Comparison of ENCODE assay signal across 8 mouse cellular contexts in genomic region chr7:24300771-24301282, GRCm38 (mm10). TPM values are rescaled to one million over a fixed set of nuclear protein-coding genes. Genes with fewer than 3 reads are reported as not detected.
DNase-seq lines count a peak whose midpoint lies in the region; ATAC-seq lines count a peak whose summit lies in the region.

Gene Zfp61, minus strand, starts transcription at chr7:24301232.

- peak within 1 kb of the TSS; percentile 87 for H3K9ac ChIP-seq in forebrain, embryonic 15.5 days (replicated peaks)
- peak within 1 kb of the TSS; percentile 65 for H3K9ac ChIP-seq in limb, embryonic 11.5 days (ENCODE audit: low read length)
- H3K9ac ChIP-seq in midbrain, embryonic 12.5 days (replicated peaks): peak within 1 kb of the TSS; percentile 40

- no peaks in the 10 kb centered on the region for H3K9me3 ChIP-seq in forebrain, embryonic 15.5 days
- peaks cover 3% of the 10 kb centered on the region; the same call in 1 of the 2 replicates for H3K9me3 ChIP-seq in limb, embryonic 11.5 days (ENCODE audit: control insufficient read depth, low read length)
- H3K9me3 ChIP-seq in midbrain, embryonic 12.5 days: no peaks in the 10 kb centered on the region

- peaks cover 26% of the 10 kb centered on the region for H3K4me1 ChIP-seq in forebrain, embryonic 15.5 days
- H3K4me1 ChIP-seq in limb, embryonic 11.5 days (ENCODE audit: control insufficient read depth, insufficient read depth, low read length): no peaks in the 10 kb centered on the region
- peaks cover 14% of the 10 kb centered on the region for H3K4me1 ChIP-seq in midbrain, embryonic 12.5 days

- WGBS in forebrain, embryonic 15.5 days: under 1% methylated on average over 13 of the region's 13 CpGs
- 2% methylated on average over 13 of the region's 13 CpGs for WGBS in limb, embryonic 11.5 days
- 1% methylated on average over 13 of the region's 13 CpGs for WGBS in midbrain, embryonic 12.5 days

- peaks cover 38% of the 10 kb centered on the region for H3K36me3 ChIP-seq in forebrain, embryonic 15.5 days
- H3K36me3 ChIP-seq in limb, embryonic 11.5 days (ENCODE audit: control insufficient read depth, insufficient read depth, low read length): peaks cover 7% of the 10 kb centered on the region; the same call in 1 of the 2 replicates
- H3K36me3 ChIP-seq in midbrain, embryonic 12.5 days: peaks cover 38% of the 10 kb centered on the region

- H3K27ac ChIP-seq in forebrain, embryonic 15.5 days (replicated peaks): peak within 1 kb of the TSS; percentile 94
- peak within 1 kb of the TSS; percentile 91; the same call in 1 of the 2 replicates for H3K27ac ChIP-seq in limb, embryonic 11.5 days (replicated peaks; ENCODE audit: low read depth, low read length)
- peak within 1 kb of the TSS; percentile 66 for H3K27ac ChIP-seq in midbrain, embryonic 12.5 days (replicated peaks)

- peak within 1 kb of the TSS; percentile 94 for H3K4me2 ChIP-seq in forebrain, embryonic 15.5 days (replicated peaks)
- peak within 1 kb of the TSS; percentile 84 for H3K4me2 ChIP-seq in limb, embryonic 11.5 days (ENCODE audit: low read depth, severe bottlenecking)
- H3K4me2 ChIP-seq in midbrain, embryonic 12.5 days (replicated peaks): peak within 1 kb of the TSS; percentile 90

- H3K27me3 ChIP-seq in forebrain, embryonic 15.5 days: no peaks in the 10 kb centered on the region
- no peaks in the 10 kb centered on the region for H3K27me3 ChIP-seq in limb, embryonic 11.5 days (ENCODE audit: control insufficient read depth, insufficient read depth, low read length)
- no peaks in the 10 kb centered on the region for H3K27me3 ChIP-seq in midbrain, embryonic 12.5 days

- H3K4me3 ChIP-seq in forebrain, embryonic 15.5 days: peak within 1 kb of the TSS; percentile 80
- H3K4me3 ChIP-seq in limb, embryonic 11.5 days (ENCODE audit: low read depth, low read length): peak within 1 kb of the TSS; percentile 61
- peak within 1 kb of the TSS; percentile 78 for H3K4me3 ChIP-seq in midbrain, embryonic 12.5 days

- peak; percentile 59 for ATAC-seq in forebrain, embryonic 15.5 days (replicated peaks)
- no peak for ATAC-seq in inflammation-experienced regulatory T-cells, adult 6 months
- peak; percentile 59 for ATAC-seq in limb, embryonic 11.5 days (ENCODE audit: insufficient number of reproducible peaks, low FRiP score, low TSS enrichment, low read depth)
- peak; percentile 77 for ATAC-seq in midbrain, embryonic 12.5 days (ENCODE audit: low FRiP score, low read depth)

- no peak for DNase-seq in left cerebral cortex, adult 18-20 months (ENCODE audit: low spot score in 2 of 2)
- no peak for DNase-seq in left cerebral cortex, adult 11 months (ENCODE audit: low spot score)
- peak; percentile 71 for DNase-seq in brain, adult 2 months (ENCODE audit: low read depth, low spot score)
- DNase-seq in limb, embryonic 11.5 days (ENCODE audit: low spot score): peak; percentile 80
- peak; percentile 62 for DNase-seq in thymus, postnatal 4 days

RNA-seq across cellular contexts. Expression of gene Zfp61, which starts in this region (rescaled TPM):
- total RNA-seq in left cerebral cortex, adult 18-20 months (2021): 10 to 100 TPM; 19.7 to 21.9 TPM
- polyA plus RNA-seq in forebrain, embryonic 15.5 days (2015; fragmentation: Nextera tagmentation; extraction: Ambion mirVana): 51.2 and 59.0 TPM in 2 replicates
- polyA plus RNA-seq in inflammation-experienced regulatory T-cells, adult 6 months (2017; shearing (Covaris generic)): 10 to 100 TPM; 10.4 to 20.6 (median 19.0) TPM
- 50.1 and 51.2 TPM in 2 replicates for polyA plus RNA-seq in limb, embryonic 11.5 days (2014; fragmentation: Nextera tagmentation; extraction: Ambion mirVana)
- 45.1 and 45.4 TPM in 2 replicates for polyA plus RNA-seq in midbrain, embryonic 12.5 days (2016; fragmentation: Nextera tagmentation; extraction: Ambion mirVana)

Comparison
In these comparisons a context has a peak if more than half of its experiments do, and no peak if none do; other contexts are left out.
1. DNase-seq: peak in brain, adult 2 months (single experiment), limb, embryonic 11.5 days (single experiment) and thymus, postnatal 4 days (single experiment); none in left cerebral cortex, adult 18-20 months (0 of 2) and left cerebral cortex, adult 11 months (single experiment).
2. Peak in every context shown above with its lines, with median percentiles within 50 percentile points of each other: H3K27ac ChIP-seq, H3K4me2 ChIP-seq, H3K4me3 ChIP-seq and H3K9ac ChIP-seq.